Comparison of ENCODE assay signal across 12 mouse cellular contexts in genomic region chr4:142577519-142577918, GRCm38 (mm10).
A peak's percentile ranks its signal among the peaks of the same experiment; 100 is the strongest.
DNase-seq lines count a peak whose midpoint lies in the region; ATAC-seq and TF ChIP-seq lines count a peak whose summit lies in the region.
"Had no signal": no experiment of that assay in that cellular context is flagged by ENCODE, and none has a peak within 500 bp of the region (broad histone marks: within the 10 kb centered on the region; RNA-seq: fewer than 3 reads in every experiment).

No protein-coding gene starts in this region.

- no peak for TF ChIP-seq CTCF in lung, postnatal 0 days (IDR thresholded peaks at IDR 0.05)

- no peak for TF ChIP-seq EP300 in lung, postnatal 0 days (IDR thresholded peaks at IDR 0.05)

- 53% methylated on average over 4 of the region's 4 CpGs for WGBS in forebrain, embryonic 13.5 days
- WGBS in forebrain, embryonic 11.5 days = 51% methylated on average over 4 of the region's 4 CpGs
- WGBS in lung, postnatal 0 days = 19% methylated on average over 4 of the region's 4 CpGs
- 20% methylated on average over 4 of the region's 4 CpGs for whole genome bisulfite sequencing in limb, embryonic 13.5 days
- WGBS in stomach, embryonic 15.5 days = 26% methylated on average over 4 of the region's 4 CpGs

- H3K27me3 ChIP-seq in forebrain, embryonic 13.5 days = no peaks in the 10 kb centered on the region
- no peaks in the 10 kb centered on the region for H3K27me3 ChIP-seq in forebrain, embryonic 11.5 days (ENCODE audit: control insufficient read depth, insufficient read depth, low read length)
- no peaks in the 10 kb centered on the region for H3K27me3 ChIP-seq in lung, postnatal 0 days (replicated peaks; ENCODE audit: insufficient read depth, low read length)
- H3K27me3 ChIP-seq in limb, embryonic 13.5 days = no peaks in the 10 kb centered on the region
- no peaks in the 10 kb centered on the region for H3K27me3 ChIP-seq in stomach, embryonic 15.5 days (replicated peaks)

- H3K36me3 ChIP-seq in forebrain, embryonic 13.5 days (ENCODE audit: poor library complexity, severe bottlenecking) = no peaks in the 10 kb centered on the region
- H3K36me3 ChIP-seq in forebrain, embryonic 11.5 days (ENCODE audit: control insufficient read depth, insufficient read depth, low read length) = no peaks in the 10 kb centered on the region
- no peaks in the 10 kb centered on the region for H3K36me3 ChIP-seq in lung, postnatal 0 days (ENCODE audit: insufficient read depth, low read length)
- no peaks in the 10 kb centered on the region for H3K36me3 ChIP-seq in limb, embryonic 13.5 days
- no peaks in the 10 kb centered on the region for H3K36me3 ChIP-seq in stomach, embryonic 15.5 days

- peak overlapping the region; percentile 31; the same call in 1 of the 2 replicates for H3K27ac ChIP-seq in forebrain, embryonic 13.5 days
- H3K27ac ChIP-seq in forebrain, embryonic 11.5 days (ENCODE audit: low read depth, low read length) = no peak overlapping the region
- H3K27ac ChIP-seq in lung, postnatal 0 days (ENCODE audit: low read length) = no peak overlapping the region
- no peak overlapping the region for H3K27ac ChIP-seq in limb, embryonic 13.5 days
- peak overlapping the region; percentile 62; the same call in 1 of the 2 replicates for H3K27ac ChIP-seq in stomach, embryonic 15.5 days
- H3K27ac ChIP-seq: macrophage had no signal

- H3K9me3 ChIP-seq in forebrain, embryonic 13.5 days (replicated peaks) = no peaks in the 10 kb centered on the region
- H3K9me3 ChIP-seq in forebrain, embryonic 11.5 days (ENCODE audit: control insufficient read depth, low read length) = no peaks in the 10 kb centered on the region
- no peaks in the 10 kb centered on the region for H3K9me3 ChIP-seq in lung, postnatal 0 days (ENCODE audit: low read length)
- no peaks in the 10 kb centered on the region for H3K9me3 ChIP-seq in limb, embryonic 13.5 days
- no peaks in the 10 kb centered on the region for H3K9me3 ChIP-seq in stomach, embryonic 15.5 days

- H3K4me3 ChIP-seq in forebrain, embryonic 13.5 days = no peak overlapping the region
- no peak overlapping the region for H3K4me3 ChIP-seq in forebrain, embryonic 11.5 days (ENCODE audit: low read depth, low read length)
- H3K4me3 ChIP-seq in lung, postnatal 0 days (ENCODE audit: low read depth, low read length) = no peak overlapping the region
- H3K4me3 ChIP-seq in limb, embryonic 13.5 days = no peak overlapping the region
- H3K4me3 ChIP-seq in stomach, embryonic 15.5 days (replicated peaks) = no peak overlapping the region

- DNase-seq in forebrain, embryonic 11.5 days (ENCODE audit: low spot score) = no peak
- DNase-seq in lung, postnatal 0 days (ENCODE audit: low spot score) = peak; percentile 75
- DNase-seq in lung, adult 18-20 months = no peak
- DNase-seq in adipocyte (ENCODE audit: low spot score) = no peak
- no peak for DNase-seq in heart, adult 8-10 months (ENCODE audit: low spot score)
- DNase-seq: adrenal gland, postnatal 10 days; cerebellum, postnatal 25 days; layer of hippocampus, postnatal 36 days had no signal

- H3K4me1 ChIP-seq in forebrain, embryonic 13.5 days = peaks cover 18% of the 10 kb centered on the region
- H3K4me1 ChIP-seq in forebrain, embryonic 11.5 days (replicated peaks; ENCODE audit: control insufficient read depth, insufficient read depth, low read length) = peaks cover 7% of the 10 kb centered on the region
- no peaks in the 10 kb centered on the region for H3K4me1 ChIP-seq in lung, postnatal 0 days (ENCODE audit: insufficient read depth, low read depth, low read length)
- peaks cover 19% of the 10 kb centered on the region for H3K4me1 ChIP-seq in limb, embryonic 13.5 days
- no peaks in the 10 kb centered on the region for H3K4me1 ChIP-seq in stomach, embryonic 15.5 days

- no peak overlapping the region for H3K9ac ChIP-seq in forebrain, embryonic 13.5 days
- no peak overlapping the region for H3K9ac ChIP-seq in forebrain, embryonic 11.5 days (ENCODE audit: low read length)
- H3K9ac ChIP-seq in lung, postnatal 0 days (replicated peaks; ENCODE audit: low read depth) = no peak overlapping the region
- no peak overlapping the region for H3K9ac ChIP-seq in limb, embryonic 13.5 days
- no peak overlapping the region for H3K9ac ChIP-seq in stomach, embryonic 15.5 days

- ATAC-seq in forebrain, embryonic 13.5 days = 0 out of 2 replicates have a peak, but pooled peaks have one; percentile 27
- ATAC-seq in forebrain, embryonic 11.5 days (replicated peaks; ENCODE audit: low FRiP score) = no peak
- peak; percentile 65 for ATAC-seq in lung, postnatal 0 days
- peak; percentile 72; the same call in 1 of the 2 replicates for ATAC-seq in limb, embryonic 13.5 days (ENCODE audit: low FRiP score, low read depth)
- ATAC-seq in stomach, embryonic 15.5 days (ENCODE audit: insufficient read depth, low FRiP score, low read depth) = no peak

- H3K4me2 ChIP-seq in forebrain, embryonic 13.5 days = no peak overlapping the region
- no peak overlapping the region for H3K4me2 ChIP-seq in forebrain, embryonic 11.5 days (ENCODE audit: low read depth, low read length, severe bottlenecking)
- H3K4me2 ChIP-seq in lung, postnatal 0 days (replicated peaks; ENCODE audit: low read depth, low read length) = no peak overlapping the region
- H3K4me2 ChIP-seq in limb, embryonic 13.5 days (replicated peaks) = peak overlapping the region; percentile 17; the same call in 1 of the 2 replicates
- H3K4me2 ChIP-seq in stomach, embryonic 15.5 days = no peak overlapping the region

Comparison
In these comparisons a context has a peak if more than half of its experiments do, and no peak if none do; other contexts are left out.
1. ATAC-seq: peak in forebrain, embryonic 13.5 days (single experiment), lung, postnatal 0 days (single experiment) and limb, embryonic 13.5 days (single experiment); none in forebrain, embryonic 11.5 days (single experiment) and stomach, embryonic 15.5 days (single experiment).
2. H3K27ac ChIP-seq: peak in forebrain, embryonic 13.5 days (single experiment) and stomach, embryonic 15.5 days (single experiment); none in forebrain, embryonic 11.5 days (single experiment), lung, postnatal 0 days (single experiment) and limb, embryonic 13.5 days (single experiment).